Mouse (Mus musculus) neural tube, embryonic 12.5 days (tissue): ENCODE measurements around the gene Serpina1c. TPM values are rescaled to one million over a fixed set of nuclear protein-coding genes. Genes with fewer than 3 reads are reported as not detected.

Source experiments
- polyA plus RNA-seq: library from polyadenylated mRNA; unstranded; fragments of >200 nt; fragmentation: Nextera tagmentation; extraction: Ambion mirVana; gene quantifications from 2 replicates; pipeline ENCODE4 v1.2.1, GENCODE M21; 2016

Serpina1c gene
- polyA plus RNA-seq, 1 experiment from 2014 or later, result not detected

Other genes with a start within 250 kb of the Serpina1c start
- 0.69 and 0.89 TPM in 2 replicates for gene Serpina6, start 247.7 kb downstream of the Serpina1c start, polyA plus RNA-seq
- not detected in 2 replicates for gene Serpina16, start 228.7 kb downstream of the Serpina1c start, polyA plus RNA-seq
- gene Serpina1f, start 209.4 kb downstream of the Serpina1c start, polyA plus RNA-seq, result not detected in 2 replicates
- gene Serpina1d, start 131.3 kb downstream of the Serpina1c start, polyA plus RNA-seq, result not detected in 2 replicates
- gene Serpina1b, start 74.5 kb downstream of the Serpina1c start, polyA plus RNA-seq, result 0.19 and 0.20 TPM in 2 replicates
- gene Serpina1a, start 41.3 kb downstream of the Serpina1c start, polyA plus RNA-seq, result 0.34 TPM in 1 of 2 replicates, not detected in the other
- not detected in 2 replicates for gene Serpina1e, start 54.1 kb upstream of the Serpina1c start, polyA plus RNA-seq
- gene Serpina11, start 85.1 kb upstream of the Serpina1c start, polyA plus RNA-seq, result not detected in 2 replicates
- gene Serpina9, start 108.9 kb upstream of the Serpina1c start, polyA plus RNA-seq, result not detected in 2 replicates
- gene Serpina12, start 139.6 kb upstream of the Serpina1c start, polyA plus RNA-seq, result not detected in 2 replicates
- gene Serpina5, start 196.2 kb upstream of the Serpina1c start, polyA plus RNA-seq, result not detected in 2 replicates
- not detected in 2 replicates for gene Serpina3a, start 207.8 kb upstream of the Serpina1c start, polyA plus RNA-seq
- gene Serpina3b, start 223.1 kb upstream of the Serpina1c start, polyA plus RNA-seq, result not detected in 2 replicates
- not detected in 2 replicates for gene Serpina3c, start 249.0 kb upstream of the Serpina1c start, polyA plus RNA-seq